Mouse (Mus musculus): Measurements from ENCODE around the gene Rad51c.

Gene Rad51c

GRCm38 (mm10) chr11:87367061-87367460 is 37.7 kb downstream of the Rad51c start:
- DNase-seq (ENCODE audit: low read depth), result no peak

DNA sequence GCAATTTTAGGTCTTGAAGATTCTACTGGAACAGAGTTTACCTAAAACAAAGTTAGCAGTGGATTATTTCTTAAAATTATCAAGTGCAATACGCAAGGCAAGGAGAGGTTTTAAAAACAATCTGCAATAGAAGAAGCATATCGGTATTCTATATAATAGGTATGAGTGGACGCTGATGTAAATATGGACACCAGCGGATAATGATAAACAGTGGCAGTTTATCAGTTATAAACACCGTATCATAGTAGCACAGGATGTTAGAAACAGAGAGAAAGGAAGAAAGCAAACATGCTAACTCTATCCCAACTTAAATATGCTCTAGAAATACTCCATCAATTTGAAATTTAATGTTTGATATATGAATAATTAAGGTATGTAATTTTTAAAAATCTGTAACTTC is 39.6 kb downstream of the Rad51c start:
- no peak for DNase-seq (ENCODE audit: low read depth)

GRCm38 (mm10) chr11:87359262-87359612 is 45.5 kb downstream of the Rad51c start:
- DNase-seq (ENCODE audit: low read depth), result no peak

DNA sequence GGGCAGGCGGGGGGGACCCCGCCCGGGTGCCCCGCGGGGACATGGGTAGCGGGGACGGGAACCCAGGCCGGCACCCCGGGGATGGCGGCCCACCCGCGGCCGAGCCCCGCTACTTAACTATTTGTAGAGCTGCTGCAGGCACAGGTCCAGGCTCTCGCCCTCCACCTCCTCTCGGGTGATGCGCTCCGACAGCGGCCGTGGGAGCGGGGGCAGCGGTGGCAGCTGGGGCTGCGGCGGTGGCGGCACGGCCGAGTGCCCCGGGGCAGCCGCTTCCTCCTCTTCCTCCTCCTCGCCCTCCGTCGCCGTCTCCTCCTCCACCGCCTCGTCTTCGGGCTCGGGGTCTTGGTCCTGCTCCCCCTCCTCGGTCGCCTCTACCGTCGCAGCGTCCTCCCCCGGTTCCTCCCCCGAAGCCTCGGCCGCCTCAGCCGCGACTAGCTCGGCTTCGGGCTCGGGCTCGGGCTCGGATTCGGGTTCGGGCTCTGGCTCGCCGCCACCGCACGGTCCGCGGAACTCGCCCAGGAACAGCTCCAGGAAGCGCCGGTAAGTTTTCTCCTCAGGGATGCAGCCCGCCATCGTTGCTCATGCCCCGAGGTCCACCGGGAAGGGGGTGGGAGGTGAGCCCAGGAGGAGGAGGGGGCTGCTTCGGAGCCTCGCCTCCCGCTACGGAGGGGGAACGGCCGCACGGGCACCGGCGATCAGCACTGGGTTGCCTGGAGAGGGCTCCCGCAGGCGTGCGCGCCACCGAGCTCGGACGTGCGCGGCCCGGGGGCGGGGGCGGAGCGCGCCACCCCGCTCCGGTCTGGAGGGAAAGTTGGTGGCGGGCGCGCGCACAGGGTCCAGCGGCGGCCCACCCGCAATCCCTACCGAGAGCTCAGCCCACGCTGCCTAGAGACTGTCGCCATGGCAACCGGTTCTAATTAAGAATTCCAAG is 46.2 kb downstream of the Rad51c start, which contains the start of gene Ppm1e:
Gene Ppm1e (minus strand): TSS at position 693 of the 931 bp plus-strand sequence.
- DNase-seq (ENCODE audit: low read depth), result peak; percentile 62

DNA sequence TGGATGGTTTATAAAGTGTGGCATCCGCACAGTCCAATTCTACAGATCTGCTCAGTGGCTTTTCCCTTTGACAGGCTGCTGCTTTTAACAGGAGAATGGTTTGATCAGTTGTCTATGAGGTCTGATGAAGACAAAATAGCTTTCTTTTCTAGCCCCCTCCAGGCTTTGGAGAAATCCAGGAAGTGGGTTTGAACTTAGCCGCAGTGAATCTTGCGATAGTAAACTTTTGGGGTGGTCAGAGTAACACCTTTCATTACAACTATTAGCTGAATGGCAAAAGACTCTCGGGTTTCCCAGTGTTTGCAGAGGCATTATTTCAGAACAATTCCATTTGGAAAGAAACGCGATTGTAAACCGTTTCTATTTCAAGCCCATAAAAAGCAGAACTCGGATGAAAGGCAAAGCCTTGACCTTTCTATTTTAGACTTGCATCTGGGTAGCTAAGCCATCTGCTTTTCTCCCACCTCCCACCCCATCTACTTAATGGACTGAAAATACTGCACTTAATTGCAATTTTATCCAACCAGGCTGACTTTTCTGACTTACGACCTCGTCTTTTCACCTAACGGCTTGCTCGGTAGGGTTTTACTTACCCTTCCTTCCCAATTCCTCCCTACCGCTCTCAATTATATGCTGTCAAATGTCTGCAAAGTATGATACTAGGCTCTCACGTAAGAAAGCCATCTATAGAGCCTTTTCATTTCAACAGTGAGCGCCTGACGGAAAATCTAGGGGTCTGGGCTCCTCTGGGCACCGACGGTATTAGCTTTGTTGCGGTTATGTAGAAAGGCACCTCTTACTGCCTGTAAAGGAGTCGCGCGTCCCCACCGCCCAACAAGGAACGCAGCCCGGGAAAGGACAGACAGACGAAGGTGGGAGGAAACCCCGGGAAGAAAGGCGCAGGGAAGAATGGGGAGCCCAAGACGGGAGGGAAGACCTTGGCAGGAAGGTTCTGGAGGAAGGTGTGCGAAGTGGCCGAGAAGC is 47.1 kb downstream of the Rad51c start:
- DNase-seq (ENCODE audit: low read depth), result peak; percentile 30

DNA sequence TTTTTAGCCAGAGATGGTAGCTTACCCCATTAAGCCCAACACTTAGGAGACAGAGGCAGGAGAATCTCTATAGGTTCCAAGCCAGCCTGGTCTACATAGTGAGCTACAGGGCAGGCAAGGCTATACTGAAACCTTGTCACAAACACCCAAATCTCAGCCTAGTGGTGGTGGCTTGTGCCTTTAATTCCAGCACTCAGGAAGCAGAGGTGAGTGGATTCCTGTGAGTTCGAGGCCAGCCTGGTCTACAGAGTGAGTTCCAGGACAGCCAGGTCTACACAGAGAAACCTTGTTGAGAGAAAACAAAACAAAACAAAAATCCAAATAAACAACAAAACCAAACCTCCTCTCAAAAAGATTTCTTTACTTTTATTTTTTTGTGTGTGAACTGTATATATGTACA is 49.9 kb downstream of the Rad51c start:
- DNase-seq (ENCODE audit: low read depth), result no peak

- DNase-seq (ENCODE audit: low read depth), result no peak
Observed at GRCm38 (mm10) chr11:87353646-87354170, 51.0 kb downstream of the Rad51c start.

All from induced T-regulatory cell, adult 2 months (primary cell).